Mouse (Mus musculus) adrenal gland, postnatal 36 days (tissue): ENCODE results near the gene Gm6685. TPM values are rescaled to one million over a fixed set of nuclear protein-coding genes. Genes with fewer than 3 reads are reported as not detected.
"Not testable (repeated sequence)": the region's sequence is repeated elsewhere in the genome, so short reads cannot be mapped to it uniquely, and the experiment has no call there.

ENCODE experiments used
- DNase-seq, 2 experiments: peaks; one replicate each; pipeline ENCODE4 v3.0.0; 2021; ENCODE audit warnings: mixed read lengths in 1 of 2
- long read RNA-seq, 2 experiments: library from polyadenylated mRNA; stranded (forward); transcript quantifications; one replicate each; pipeline ENCODE4 v2.0.0; 2021; ENCODE audit warnings: borderline sequencing depth in 2 of 2
- total RNA-seq, 2 experiments: library from RNA; stranded (reverse); gene quantifications; 2 replicates each; pipeline ENCODE4 v1.2.3; 2021

Gm6685 gene
- 1 to 10 TPM; 4.1 to 5.0 TPM for total RNA-seq
- long read RNA-seq, experiment 1, partial matches to known transcripts: 0 of 1 reads
- long read RNA-seq, experiment 1, other reads (novel, unspliced or antisense): 0 of 1 reads
- long read RNA-seq, experiment 2: 0 reads

DNA sequence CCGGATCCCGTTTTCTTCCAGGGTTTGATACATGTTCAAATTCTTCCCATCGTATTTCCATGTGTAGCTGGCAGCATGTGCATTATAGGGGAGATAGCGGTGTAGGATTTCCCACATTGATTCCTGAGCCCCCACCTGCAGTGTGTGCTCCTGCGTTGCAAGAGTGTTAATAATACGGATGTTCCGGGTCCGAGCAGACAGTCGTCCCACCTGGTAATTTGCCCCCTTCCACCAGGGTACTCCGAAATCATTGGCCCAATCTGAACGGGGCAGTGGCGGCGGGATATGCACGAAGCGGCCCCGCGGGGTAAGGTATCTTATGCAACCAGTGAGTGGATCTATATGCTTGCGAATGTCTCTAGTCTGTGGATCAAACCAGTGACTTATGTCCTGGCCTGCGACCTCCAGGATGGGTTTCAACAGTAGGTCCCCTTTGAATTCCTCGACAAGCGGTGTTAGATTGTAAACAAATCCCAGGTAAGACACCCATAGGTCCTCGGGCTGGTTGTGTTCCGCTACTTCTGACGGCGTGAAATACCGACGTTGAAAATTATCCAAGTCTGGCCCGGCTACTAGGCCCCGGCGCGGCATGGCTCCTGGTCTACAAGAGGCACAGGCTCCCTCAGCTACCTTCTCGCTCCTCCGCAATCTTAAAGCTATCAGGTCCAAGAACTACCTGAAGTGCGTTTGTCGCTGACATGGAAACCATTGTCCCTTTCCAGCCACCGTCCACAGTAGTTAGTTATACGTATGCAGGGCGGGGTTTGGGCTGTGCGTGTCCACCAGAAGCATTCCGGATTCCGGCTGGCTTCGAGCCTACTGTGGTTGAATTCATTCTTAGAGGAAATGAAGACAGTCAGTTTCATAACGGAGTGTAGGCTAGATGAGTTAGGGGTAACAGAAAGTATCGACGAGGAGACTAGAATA lies at the start of gene Gm6685:
Gene Gm6685 (minus strand): TSS at position 644 of the 927 bp plus-strand sequence.
- not testable (repeated sequence) for DNase-seq

GRCm38 (mm10) chr11:28375891-28376290 lies 36.2 kb upstream of the Gm6685 start:
- no peak for DNase-seq

DNA sequence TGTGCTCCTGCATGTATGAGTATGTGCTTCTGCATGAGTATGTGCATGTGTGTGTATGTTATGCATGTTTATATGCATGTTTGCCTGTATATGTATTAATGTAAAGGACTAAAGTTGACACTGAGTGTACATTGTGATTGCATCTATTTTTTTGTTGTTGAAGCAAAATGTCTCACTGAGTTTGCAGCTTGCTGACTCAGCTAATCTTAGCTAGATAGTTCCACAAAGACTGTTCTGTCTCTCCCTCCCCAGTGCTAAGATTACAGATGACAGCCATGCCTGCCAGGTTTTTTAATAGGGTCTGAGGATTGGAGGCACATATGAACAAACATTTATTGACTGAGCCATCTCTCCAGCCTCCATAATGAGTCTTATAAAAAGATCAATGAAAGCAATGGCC lies 35.0 kb upstream of the Gm6685 start:
- no peak for DNase-seq

- DNase-seq: not testable (repeated sequence)
Measured at GRCm38 (mm10) chr11:28371381-28371780, 31.7 kb upstream of the Gm6685 start.

- DNase-seq: no peak
Measured at GRCm38 (mm10) chr11:28365929-28366244, 26.2 kb upstream of the Gm6685 start.

DNA sequence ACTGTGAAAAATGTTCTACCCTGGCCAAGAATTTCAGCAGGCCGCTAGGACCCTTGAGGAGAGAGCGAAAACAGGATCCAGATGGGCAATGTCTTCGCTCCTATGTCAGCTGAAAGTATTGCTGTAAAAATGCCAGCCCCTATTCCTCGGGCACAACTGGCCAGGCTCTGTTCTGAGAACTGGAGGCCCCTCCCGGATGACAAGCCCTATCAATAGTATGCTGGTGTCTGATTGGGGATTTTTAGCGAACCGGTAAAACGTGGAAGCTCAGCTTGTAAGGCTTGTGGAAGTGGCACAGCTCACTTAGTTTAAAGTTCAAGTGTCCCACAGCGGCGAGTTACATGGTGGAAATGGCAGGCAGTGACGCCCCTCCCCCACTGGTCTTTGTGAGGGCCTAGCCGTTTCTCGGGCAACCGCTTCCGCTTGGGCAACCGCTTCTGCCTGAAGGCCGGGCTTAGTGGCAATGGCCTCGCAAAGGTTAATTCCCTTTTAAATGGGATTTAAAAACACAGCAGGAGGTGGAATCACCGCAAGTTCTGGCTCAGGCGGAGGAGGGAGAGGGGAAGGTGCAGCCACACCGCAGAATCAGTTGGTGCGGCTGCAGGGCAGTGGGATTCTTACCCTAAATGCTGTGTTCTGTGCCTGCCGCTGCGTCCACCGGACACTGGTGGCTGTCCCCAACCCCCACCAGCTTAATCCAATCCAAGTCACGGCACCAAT lies 25.7 kb upstream of the Gm6685 start:
- peak; percentile 81 to 90 for DNase-seq

DNA sequence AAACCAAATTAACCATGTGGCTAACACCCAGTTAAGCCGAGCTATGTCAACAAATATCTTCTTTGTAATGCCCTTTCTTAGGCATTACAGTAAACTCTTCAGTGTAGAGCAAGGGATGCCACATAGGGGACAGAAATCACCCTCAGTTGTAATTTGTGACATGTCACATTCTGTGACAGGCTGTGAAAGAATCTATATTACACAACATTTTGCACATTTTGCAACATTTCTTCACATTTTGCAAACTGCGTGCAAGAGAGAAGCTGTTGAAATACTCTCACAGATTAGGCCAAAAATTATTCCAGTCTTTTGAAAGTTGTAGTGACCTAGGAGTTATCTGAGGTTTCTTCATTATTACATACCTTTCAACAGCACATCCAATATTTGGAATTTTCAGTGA lies 3.8 kb upstream of the Gm6685 start:
- no peak for DNase-seq

GRCm38 (mm10) chr11:28341887-28342286 lies 2.2 kb upstream of the Gm6685 start:
- no peak for DNase-seq

- no peak for DNase-seq
Measured at GRCm38 (mm10) chr11:28327878-28328277, 11.8 kb downstream of the Gm6685 start.

- peak in 1 of 2 experiments; percentile 2 for DNase-seq
Measured at GRCm38 (mm10) chr11:28313396-28313795, 26.3 kb downstream of the Gm6685 start.

DNA sequence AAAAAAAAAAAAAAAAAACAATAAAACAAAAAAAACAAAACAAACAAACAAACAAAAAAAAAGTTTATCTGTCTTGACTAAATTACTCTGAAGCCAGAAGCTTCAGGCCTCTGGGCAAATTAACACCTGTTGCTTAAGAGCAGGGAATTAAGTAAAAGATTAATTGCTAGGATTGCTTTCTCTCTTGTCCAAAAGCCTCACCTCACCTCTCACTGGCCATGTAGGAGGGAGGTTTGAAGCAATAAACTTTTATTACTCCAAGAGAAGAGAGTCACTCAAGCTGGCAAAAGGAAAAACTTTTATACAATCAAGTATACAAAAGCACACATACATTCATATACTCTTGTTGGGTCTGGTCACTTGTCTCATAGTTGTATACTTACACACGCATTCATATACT lies 31.9 kb downstream of the Gm6685 start:
- no peak for DNase-seq

GRCm38 (mm10) chr11:28290440-28290839 lies 49.2 kb downstream of the Gm6685 start:
- DNase-seq: no peak

Other genes starting within 250 kb of the Gm6685 start
- gene Ccdc85a, start 244.5 kb upstream of the Gm6685 start, total RNA-seq: 1 to 10 TPM; 2.1 to 3.7 TPM